Mouse (Mus musculus) ES-E14 (cell line): ENCODE results near the gene Adam22.

Experiments
- CHD2 ChIP-seq: IDR thresholded peaks from 2 replicates; pipeline ENCODE4 v1.6.1; 2014; ENCODE audit warnings: mild to moderate bottlenecking, low read depth, low read length, inconsistent platforms
- HCFC1 ChIP-seq: IDR thresholded peaks from 2 replicates; pipeline ENCODE4 v1.6.1; 2012; ENCODE audit warnings: low read length, inconsistent platforms, borderline replicate concordance; ENCODE audit not compliant: insufficient read depth
- MAFK ChIP-seq: IDR thresholded peaks from 2 replicates; pipeline ENCODE4 v1.6.1; 2014; ENCODE audit warnings: mild to moderate bottlenecking, low read depth, low read length, inconsistent platforms; ENCODE audit not compliant: insufficient read depth
- ZC3H11A ChIP-seq: IDR thresholded peaks from 2 replicates; pipeline ENCODE4 v1.6.1; 2012; ENCODE audit warnings: low read depth, mild to moderate bottlenecking, inconsistent platforms, low read length, borderline replicate concordance
- ZNF384 ChIP-seq: IDR thresholded peaks from 2 replicates; pipeline ENCODE4 v1.6.1; 2012; ENCODE audit warnings: low read depth, low read length, inconsistent platforms

GRCm38 (mm10) chr5:8056141-8057017 is 311.6 kb downstream of the Adam22 start:
- TF ChIP-seq CHD2 = no peak
- TF ChIP-seq ZC3H11A = no peak
- no peak for TF ChIP-seq HCFC1
- no peak for TF ChIP-seq MAFK
- TF ChIP-seq ZNF384 = no peak
